Comparison of ENCODE assay signal across 8 mouse cellular contexts in genomic region chr4:131833971-131834609, GRCm38 (mm10). TPM values are rescaled to one million over a fixed set of nuclear protein-coding genes. Genes with fewer than 3 reads are reported as not detected.
A peak's percentile ranks its signal among the peaks of the same experiment; 100 is the strongest.
DNase-seq lines count a peak whose midpoint lies in the region; ATAC-seq lines count a peak whose summit lies in the region.

No protein-coding gene starts in this region.

- H3K4me1 ChIP-seq in kidney, embryonic 14.5 days (ENCODE audit: control insufficient read depth, insufficient read depth, low read length), result peaks cover 8% of the 10 kb centered on the region; the same call in 1 of the 2 replicates

- no peaks in the 10 kb centered on the region for H3K36me3 ChIP-seq in kidney, embryonic 14.5 days (ENCODE audit: control insufficient read depth, insufficient read depth, low read length)

- intact Hi-C loops in left cerebral cortex, postnatal 4 days (cut with DNase I), result loop anchor here (10.0 kb wide), 1 partner anchor 109 kb away; no protein-coding TSS in a partner anchor

- H3K9me3 ChIP-seq in kidney, embryonic 14.5 days (ENCODE audit: control insufficient read depth, low read length), result no peaks in the 10 kb centered on the region

- no peak overlapping the region for H3K4me2 ChIP-seq in kidney, embryonic 14.5 days (replicated peaks; ENCODE audit: low read depth, low read length)

- DNase-seq in adrenal gland, adult (ENCODE audit: inconsistent age in 2 of 2, low spot score in 1 of 2), result peak; percentile 30 to 59
- no peak for DNase-seq in adrenal gland, adult 8-10 months
- peak; percentile 50 for DNase-seq in kidney, adult 18-20 months
- DNase-seq in ZHBTc4 (ENCODE audit: low read depth, low spot score), result peak; percentile 44
- DNase-seq in left cerebral cortex, postnatal 4 days, result peak; percentile 62
- no peak for DNase-seq in c-Kit-positive CD71-positive TER-119-positive erythroid progenitor cells, embryonic 14.5 days (ENCODE audit: low spot score)
- DNase-seq in MN1 (ENCODE audit: low spot score), result no peak

- no peak overlapping the region for H3K9ac ChIP-seq in kidney, embryonic 14.5 days (ENCODE audit: low read depth, low read length)

- peaks cover 13% of the 10 kb centered on the region; the same call in 1 of the 2 replicates for H3K27me3 ChIP-seq in kidney, embryonic 14.5 days (ENCODE audit: control insufficient read depth, insufficient read depth, low read length)

- H3K27ac ChIP-seq in kidney, embryonic 14.5 days (ENCODE audit: low read depth, low read length), result no peak overlapping the region

- ATAC-seq in kidney, embryonic 14.5 days (ENCODE audit: low FRiP score, low TSS enrichment), result no peak

- WGBS in kidney, embryonic 14.5 days, result 27% methylated on average over 9 of the region's 9 CpGs

- no peak overlapping the region for H3K4me3 ChIP-seq in kidney, embryonic 14.5 days (ENCODE audit: low read length)

RNA-seq across cellular contexts. Expression of gene Ptpru, which starts 4.0 kb away (rescaled TPM):
- 10 to 100 TPM; 40.9 to 82.9 (median 63.9) TPM for total RNA-seq in adrenal gland, adult 8-10 months (2022)
- 17.0 and 25.2 TPM in 2 replicates for polyA plus RNA-seq in kidney, embryonic 14.5 days (2014; fragmentation: Nextera tagmentation; extraction: Ambion mirVana)
- 10 to 100 TPM; 44.0 to 54.1 TPM for total RNA-seq in left cerebral cortex, postnatal 4 days (2021)

RNA-seq across cellular contexts. Expression of gene Mecr, which starts 9.2 kb away (rescaled TPM):
- 10 to 100 TPM; 62.4 to 80.1 (median 74.6) TPM for total RNA-seq in adrenal gland, adult 8-10 months (2022)
- polyA plus RNA-seq in kidney, embryonic 14.5 days (2014; fragmentation: Nextera tagmentation; extraction: Ambion mirVana), result 40.9 and 46.6 TPM in 2 replicates
- total RNA-seq in left cerebral cortex, postnatal 4 days (2021), result 10 to 100 TPM; 36.9 to 38.2 TPM

RNA-seq across cellular contexts. Expression of gene Srsf4, which starts 39.3 kb away (rescaled TPM):
- 10 to 100 TPM; 55.5 to 77.3 (median 63.0) TPM for total RNA-seq in adrenal gland, adult 8-10 months (2022)
- polyA plus RNA-seq in kidney, embryonic 14.5 days (2014; fragmentation: Nextera tagmentation; extraction: Ambion mirVana), result 82.4 and 118 TPM in 2 replicates
- 10 to 100 TPM; 87.7 to 90.4 TPM for total RNA-seq in left cerebral cortex, postnatal 4 days (2021)

Comparison
In these comparisons a context has a peak if more than half of its experiments do, and no peak if none do; other contexts are left out.
1. DNase-seq: peak in adrenal gland, adult (2 of 2), kidney, adult 18-20 months (single experiment), ZHBTc4 (single experiment) and left cerebral cortex, postnatal 4 days (single experiment); none in adrenal gland, adult 8-10 months (single experiment), c-Kit-positive CD71-positive TER-119-positive erythroid progenitor cells, embryonic 14.5 days (single experiment) and MN1 (single experiment).